Mouse (Mus musculus) thymus, adult 2 months (tissue): ENCODE measurements around the gene Mark1.

ENCODE experiments used
- CTCF ChIP-seq: fragments of 200-500 bp; IDR thresholded peaks from 2 replicates; pipeline ENCODE4 v1.5.1; 2012; ENCODE audit warnings: mild to moderate bottlenecking, control low read depth, low read length, moderate library complexity, borderline replicate concordance; ENCODE audit not compliant: control insufficient read depth, poor library complexity, insufficient read depth; ENCODE audit errors: extremely low read depth
- POLR2A ChIP-seq: fragments of 200-500 bp; IDR thresholded peaks from 2 replicates; pipeline ENCODE4 v1.6.1; 2012; ENCODE audit warnings: mild to moderate bottlenecking, low read length, control low read depth, moderate library complexity; ENCODE audit not compliant: control insufficient read depth, poor library complexity, insufficient read depth; ENCODE audit errors: extremely low read depth

DNA sequence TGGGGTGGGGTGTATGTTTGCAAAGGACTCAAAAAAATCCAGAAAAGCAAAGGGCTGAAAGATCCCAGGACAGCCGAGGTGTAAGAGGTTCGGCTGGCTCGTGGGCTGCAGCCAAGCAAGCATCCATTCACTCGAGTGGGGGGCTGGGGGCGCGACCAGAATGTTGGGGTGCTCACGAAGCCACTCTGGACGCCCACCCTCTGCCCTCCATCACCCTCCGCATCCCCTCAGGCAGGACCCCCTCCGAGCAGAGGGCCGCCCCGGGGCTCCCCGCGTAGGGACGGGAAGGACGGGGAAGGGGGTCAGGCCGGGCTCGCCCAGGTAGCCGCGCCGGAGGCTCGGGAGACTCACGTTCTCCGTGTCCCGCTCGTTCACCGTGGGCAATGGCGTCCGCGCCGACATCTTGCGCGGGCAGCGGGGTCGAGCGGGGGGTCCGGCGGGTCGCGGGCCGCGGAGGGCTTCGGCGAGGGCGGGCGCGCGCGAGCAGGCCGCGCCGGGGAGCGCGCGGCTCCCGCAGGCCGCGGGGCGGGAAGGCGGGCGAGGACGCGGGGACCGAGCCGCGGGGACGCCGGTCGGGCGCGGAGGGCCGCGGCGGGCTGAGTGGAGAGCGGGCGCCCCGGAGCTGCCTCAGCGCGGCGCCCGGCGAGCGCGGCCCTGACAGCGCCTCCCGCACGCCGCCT lies at the start of gene Mark1:
- TF ChIP-seq CTCF (no peak), POLR2A (no peak)
